Mouse (Mus musculus): ENCODE results near the gene Ak9.
A peak's percentile ranks its signal among the peaks of the same experiment; 100 is the strongest.
"Not testable (repeated sequence)": the region's sequence is repeated elsewhere in the genome, so short reads cannot be mapped to it uniquely, and the experiment has no call there.

Gene Ak9

GRCm38 (mm10) chr10:41332533-41333043 lies 28.8 kb downstream of the Ak9 start:
- DNase-seq (ENCODE audit: low read depth, low spot score), result no peak

- DNase-seq (ENCODE audit: low read depth, low spot score), result no peak
These were observed 37.6 kb downstream of the Ak9 start for GRCm38 (mm10) chr10:41341346-41341745.

- no peak for DNase-seq (ENCODE audit: low read depth, low spot score)
These were observed 61.3 kb downstream of the Ak9 start for GRCm38 (mm10) chr10:41365086-41365485.

GRCm38 (mm10) chr10:41380466-41380865 lies 76.7 kb downstream of the Ak9 start:
- peak; percentile 13 for DNase-seq (ENCODE audit: low read depth, low spot score)

GRCm38 (mm10) chr10:41385506-41386221 lies 81.9 kb downstream of the Ak9 start:
- peak; percentile 75 for DNase-seq (ENCODE audit: low read depth, low spot score)

- DNase-seq (ENCODE audit: low read depth, low spot score), result no peak
These were observed 89.8 kb downstream of the Ak9 start for GRCm38 (mm10) chr10:41393555-41393954.

- no peak for DNase-seq (ENCODE audit: low read depth, low spot score)
These were observed 97.3 kb downstream of the Ak9 start for GRCm38 (mm10) chr10:41401097-41401496.

GRCm38 (mm10) chr10:41403364-41403763 lies 99.6 kb downstream of the Ak9 start:
- DNase-seq (ENCODE audit: low read depth, low spot score), result no peak

- DNase-seq (ENCODE audit: low read depth, low spot score), result no peak
These were observed 100.3 kb downstream of the Ak9 start for GRCm38 (mm10) chr10:41403893-41404612.

GRCm38 (mm10) chr10:41410176-41410575 lies 106.4 kb downstream of the Ak9 start:
- not testable (repeated sequence) for DNase-seq (ENCODE audit: low read depth, low spot score)

- not testable (repeated sequence) for DNase-seq (ENCODE audit: low read depth, low spot score)
These were observed 107.0 kb downstream of the Ak9 start for GRCm38 (mm10) chr10:41410821-41411220.

- DNase-seq (ENCODE audit: low read depth, low spot score), result not testable (repeated sequence)
These were observed 109.7 kb downstream of the Ak9 start for GRCm38 (mm10) chr10:41413471-41413870.

GRCm38 (mm10) chr10:41415368-41415767 lies 111.6 kb downstream of the Ak9 start:
- DNase-seq (ENCODE audit: low read depth, low spot score), result not testable (repeated sequence)

GRCm38 (mm10) chr10:41420496-41421200 lies 116.9 kb downstream of the Ak9 start:
- no peak for DNase-seq (ENCODE audit: low read depth, low spot score)

- DNase-seq (ENCODE audit: low read depth, low spot score), result no peak
These were observed 119.9 kb downstream of the Ak9 start for GRCm38 (mm10) chr10:41423681-41424080.

GRCm38 (mm10) chr10:41426368-41426767 lies 122.6 kb downstream of the Ak9 start:
- no peak for DNase-seq (ENCODE audit: low read depth, low spot score)

GRCm38 (mm10) chr10:41434624-41435023 lies 130.8 kb downstream of the Ak9 start:
- DNase-seq (ENCODE audit: low read depth, low spot score), result peak; percentile 63

GRCm38 (mm10) chr10:41435141-41435540 lies 131.4 kb downstream of the Ak9 start:
- no peak for DNase-seq (ENCODE audit: low read depth, low spot score)

GRCm38 (mm10) chr10:41448216-41448615 lies 144.4 kb downstream of the Ak9 start:
- DNase-seq (ENCODE audit: low read depth, low spot score), result no peak

- DNase-seq (ENCODE audit: low read depth, low spot score), result peak; percentile 60
These were observed 145.9 kb downstream of the Ak9 start for GRCm38 (mm10) chr10:41449684-41450083.

- peak; percentile 98 for DNase-seq (ENCODE audit: low read depth, low spot score)
These were observed 146.4 kb downstream of the Ak9 start, which contains the start of gene Zbtb24 for GRCm38 (mm10) chr10:41450137-41450670. Zbtb24 (plus strand) TSS chr10:41450383.
